Mouse (Mus musculus) kidney, embryonic 15.5 days (tissue): Measurements from ENCODE around the gene Ap5z1. TPM values are rescaled to one million over a fixed set of nuclear protein-coding genes. Genes with fewer than 3 reads are reported as not detected.

Experiments
- ATAC-seq: fragments of 200-750 bp; cut with Nextera tagmentation; replicated peaks from 2 replicates; pipeline ENCODE4 v1.8.0; 2017; ENCODE audit warnings: moderate TSS enrichment; ENCODE audit not compliant: low FRiP score
- H3K27ac ChIP-seq: fragments of 300-500 bp; sonication (generic); 2 replicates; pipeline ENCODE4 v1.5.1; 2015; ENCODE audit warnings: mild to moderate bottlenecking, inconsistent platforms
- H3K27me3 ChIP-seq: fragments of 300-500 bp; sonication (generic); 2 replicates; pipeline ENCODE4 v1.6.1; 2015; ENCODE audit warnings: inconsistent platforms
- H3K36me3 ChIP-seq: fragments of 300-500 bp; sonication (generic); 2 replicates; pipeline ENCODE4 v1.6.1; 2015; ENCODE audit warnings: inconsistent platforms
- H3K4me1 ChIP-seq: fragments of 300-500 bp; sonication (generic); 2 replicates; pipeline ENCODE4 v1.6.1; 2015; ENCODE audit warnings: inconsistent platforms
- H3K4me2 ChIP-seq: fragments of 300-500 bp; sonication (generic); 2 replicates; pipeline ENCODE4 v1.6.1; 2015; ENCODE audit warnings: moderate library complexity, mild to moderate bottlenecking, inconsistent platforms
- H3K4me3 ChIP-seq: fragments of 300-500 bp; sonication (generic); replicated peaks from 2 replicates; pipeline ENCODE4 v1.5.1; 2015; ENCODE audit warnings: mild to moderate bottlenecking, inconsistent platforms
- H3K9ac ChIP-seq: fragments of 300-500 bp; sonication (generic); 2 replicates; pipeline ENCODE4 v1.6.1; 2015; ENCODE audit warnings: mild to moderate bottlenecking, inconsistent platforms
- H3K9me3 ChIP-seq: fragments of 300-500 bp; sonication (generic); replicated peaks from 2 replicates; pipeline ENCODE4 v1.6.1; 2016; ENCODE audit warnings: inconsistent platforms
- WGBS: fragments of 180-500 bp; shearing (Covaris S2); methylation state at CpG from one replicate; pipeline ENCODE4 v1.1.7; 2015; ENCODE audit warnings: mixed read lengths; 5-methylcytosine and 5-hydroxymethylcytosine counted together
- polyA plus RNA-seq: library from polyadenylated mRNA; unstranded; fragments of >200 nt; fragmentation: Nextera tagmentation; extraction: Ambion mirVana; gene quantifications from 2 replicates; pipeline ENCODE4 v1.2.1, GENCODE M21; 2015

The Ap5z1 gene
- polyA plus RNA-seq, 1 experiment from 2014 or later: 12.9 TPM

DNA sequence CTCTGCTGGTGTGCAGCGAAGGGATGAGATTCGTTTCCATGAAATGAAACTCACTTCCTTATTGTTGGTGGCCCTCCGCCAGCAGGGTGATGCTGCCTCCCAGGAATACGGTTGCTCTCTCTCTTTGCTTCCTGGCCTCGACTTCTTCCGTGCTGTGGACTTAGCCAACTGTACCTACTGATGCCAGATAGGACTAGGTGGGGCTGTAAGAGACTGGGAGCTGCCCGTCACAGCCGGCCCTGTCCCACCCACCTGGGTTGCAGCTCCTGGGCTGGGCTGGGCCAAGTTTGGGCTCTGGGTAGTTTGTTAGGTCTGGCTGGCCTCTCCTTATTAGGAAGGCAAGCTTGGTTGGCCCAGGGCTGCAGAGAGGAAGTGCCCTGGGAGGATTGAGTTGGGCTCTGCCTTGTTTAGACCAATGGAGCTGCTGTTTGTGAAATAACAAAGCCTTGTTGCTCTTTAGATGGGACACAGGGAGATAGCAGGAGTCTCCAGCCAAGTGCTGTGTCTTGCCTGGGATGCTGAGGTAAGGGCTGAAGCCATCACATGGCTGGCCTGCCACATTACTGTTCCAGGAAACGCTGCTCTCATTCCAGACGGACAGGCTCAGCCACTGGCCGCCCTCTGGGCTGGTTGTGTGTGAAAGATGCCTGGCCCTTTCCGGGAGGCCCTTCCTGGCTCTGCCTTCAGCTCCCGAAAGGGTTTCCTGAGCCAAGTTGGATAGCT, 39.0 kb upstream of the Ap5z1 start:
- H3K27ac ChIP-seq: peak overlapping the region; percentile 93
- 38% methylated on average over 13 of the region's 13 CpGs for WGBS
- H3K4me2 ChIP-seq: peak overlapping the region; percentile 33
- H3K9me3 ChIP-seq: no peaks in the 10 kb centered on the region
- H3K9ac ChIP-seq: no peak overlapping the region; the same call in 1 of the 2 replicates
- H3K4me1 ChIP-seq: peaks cover 49% of the 10 kb centered on the region
- ATAC-seq: peak; percentile 77
- no peak overlapping the region for H3K4me3 ChIP-seq
- H3K27me3 ChIP-seq: no peaks in the 10 kb centered on the region
- peaks cover 27% of the 10 kb centered on the region for H3K36me3 ChIP-seq

DNA sequence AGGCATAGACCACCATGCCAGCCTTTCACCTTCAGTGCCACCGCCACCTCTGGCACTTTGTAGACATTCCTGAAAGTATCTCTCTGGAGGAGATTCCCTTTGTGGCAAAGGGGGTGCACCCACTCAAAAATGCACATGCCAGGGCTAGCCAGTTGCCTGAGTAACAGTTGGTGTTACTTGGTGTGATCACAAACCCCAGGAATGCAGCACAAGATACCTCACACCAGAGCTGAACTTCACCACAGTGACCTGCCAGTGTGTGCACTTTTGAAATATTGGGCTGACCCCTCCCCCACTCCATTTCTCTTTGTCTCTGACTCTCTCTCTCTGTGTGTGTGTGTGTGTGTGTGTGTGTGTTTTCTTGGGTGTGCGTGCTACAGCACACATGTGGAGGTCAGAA, 37.3 kb upstream of the Ap5z1 start:
- WGBS: 84% methylated on average over 2 of the region's 2 CpGs

DNA sequence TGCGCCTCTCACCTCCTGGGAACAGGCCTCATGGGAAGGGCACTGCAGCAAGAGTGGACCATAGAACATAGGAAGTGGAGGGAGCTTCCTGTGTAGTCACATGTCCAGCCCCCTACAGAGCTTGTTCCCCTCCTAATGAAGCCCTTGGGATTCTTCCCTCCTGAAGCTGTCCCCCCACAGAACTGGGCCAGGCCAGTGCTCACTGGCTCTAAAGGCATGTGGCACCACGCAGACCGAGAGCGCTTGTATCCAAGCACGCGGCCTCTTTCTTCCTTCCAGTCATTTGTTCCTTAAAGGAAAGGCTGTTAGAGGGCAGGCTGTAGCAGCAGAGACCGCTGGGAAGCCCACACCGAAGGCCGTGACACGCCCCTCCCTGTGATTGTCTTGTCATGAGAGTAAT, 35.9 kb upstream of the Ap5z1 start:
- no peak overlapping the region for H3K9ac ChIP-seq
- H3K27me3 ChIP-seq: no peaks in the 10 kb centered on the region
- H3K27ac ChIP-seq: peak overlapping the region; percentile 19; the same call in 1 of the 2 replicates
- H3K4me1 ChIP-seq: peaks cover 78% of the 10 kb centered on the region
- no peak for ATAC-seq
- no peaks in the 10 kb centered on the region for H3K9me3 ChIP-seq
- no peaks in the 10 kb centered on the region for H3K36me3 ChIP-seq
- WGBS: 60% methylated on average over 10 of the region's 10 CpGs
- H3K4me2 ChIP-seq: no peak overlapping the region
- H3K4me3 ChIP-seq: no peak overlapping the region

More for the DNA sequence above, 37.3 kb upstream of the Ap5z1 start:
- Histone ChIP-seq H3K36me3 (peaks cover 12% of the 10 kb centered on the region), H3K27me3 (no peaks in the 10 kb centered on the region), H3K4me2 (no peak overlapping the region), H3K9me3 (no peaks in the 10 kb centered on the region), H3K9ac (no peak overlapping the region), H3K4me1 (peaks cover 65% of the 10 kb centered on the region), H3K27ac (no peak overlapping the region), H3K4me3 (no peak overlapping the region)
- no peak for ATAC-seq

DNA sequence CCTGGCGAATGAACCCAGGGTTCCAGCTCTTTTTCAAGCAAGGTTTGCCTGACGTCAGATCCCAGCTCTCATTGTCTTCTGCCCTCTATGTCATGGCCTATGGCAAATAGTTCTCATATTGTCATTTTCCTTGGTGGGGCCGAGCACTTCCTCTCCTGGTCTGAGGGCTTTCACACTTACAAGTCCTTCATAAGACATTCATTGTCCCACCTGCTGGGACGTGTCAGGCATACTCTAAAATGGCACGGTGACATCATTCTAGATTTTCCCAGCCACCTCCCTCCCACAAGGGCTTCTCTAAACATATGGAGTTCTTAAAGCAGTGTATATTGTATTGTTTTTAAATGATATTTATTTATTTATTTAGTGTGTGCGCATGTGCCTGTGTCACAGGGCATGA, 35.1 kb upstream of the Ap5z1 start:
- 81% methylated on average over 6 of the region's 6 CpGs for WGBS
- H3K4me1 ChIP-seq: peaks cover 82% of the 10 kb centered on the region
- H3K9me3 ChIP-seq: no peaks in the 10 kb centered on the region
- no peaks in the 10 kb centered on the region for H3K27me3 ChIP-seq
- no peak overlapping the region for H3K4me3 ChIP-seq
- H3K27ac ChIP-seq: no peak overlapping the region
- no peak overlapping the region for H3K4me2 ChIP-seq
- ATAC-seq: no peak
- H3K36me3 ChIP-seq: no peaks in the 10 kb centered on the region
- H3K9ac ChIP-seq: no peak overlapping the region

DNA sequence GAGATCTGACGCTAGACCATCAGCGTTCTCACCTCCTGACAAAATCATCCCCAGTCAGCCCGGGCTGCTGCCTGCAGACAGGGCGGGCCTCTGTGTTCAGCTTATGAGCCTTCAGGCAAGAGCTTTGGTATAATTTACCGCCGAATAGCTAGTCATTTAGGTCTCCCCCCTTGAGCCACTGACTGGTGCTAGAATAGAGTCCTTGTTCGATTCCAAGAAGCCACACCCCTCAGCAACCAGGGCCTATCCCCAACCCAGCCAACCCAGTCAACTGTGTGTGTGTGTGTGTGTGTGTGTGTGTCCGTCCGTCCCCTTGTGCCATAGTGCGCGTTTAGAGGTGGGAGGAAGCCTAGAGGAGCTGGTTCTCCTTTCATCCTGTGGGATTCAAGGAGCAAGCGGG, 32.7 kb upstream of the Ap5z1 start:
- Histone ChIP-seq H3K9me3 (no peaks in the 10 kb centered on the region), H3K36me3 (peaks cover 16% of the 10 kb centered on the region), H3K4me1 (peaks cover 60% of the 10 kb centered on the region), H3K27ac (0 out of 2 replicates have a peak overlapping the region, but pooled peaks have one; percentile 37), H3K4me2 (no peak overlapping the region), H3K4me3 (no peak overlapping the region), H3K27me3 (no peaks in the 10 kb centered on the region), H3K9ac (no peak overlapping the region)
- 62% methylated on average over 12 of the region's 12 CpGs for WGBS
- no peak for ATAC-seq

DNA sequence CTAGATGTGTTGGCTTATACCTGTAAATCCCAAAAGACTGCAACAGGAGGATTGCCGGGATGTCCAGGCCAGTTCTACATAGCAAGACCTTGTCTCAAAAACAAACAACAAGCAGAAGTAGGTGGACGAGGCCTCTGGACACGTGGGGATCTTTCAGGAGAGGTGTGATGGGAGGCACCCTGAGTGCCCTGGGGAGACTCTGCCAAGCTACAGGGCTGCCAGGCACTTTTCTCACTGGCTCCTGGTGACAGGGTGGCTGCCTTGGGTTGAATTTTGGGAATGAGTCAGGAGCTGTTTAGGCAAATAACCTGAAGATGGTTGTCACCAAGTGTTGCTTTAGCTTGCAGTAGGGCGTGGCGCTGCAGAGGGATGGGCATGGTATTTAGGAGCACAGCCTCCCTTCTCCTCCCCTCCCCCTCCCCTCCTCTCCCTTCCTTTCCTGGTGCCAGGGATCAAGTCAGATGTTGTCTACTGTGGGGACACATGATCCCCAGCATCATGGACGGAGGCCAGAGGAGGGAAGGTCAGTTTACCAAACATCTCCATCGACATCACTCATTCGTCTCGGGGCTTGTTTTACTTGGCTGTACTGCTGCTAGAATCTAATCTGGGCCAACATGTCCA, 31.8 kb upstream of the Ap5z1 start:
- no peak overlapping the region for H3K9ac ChIP-seq

DNA sequence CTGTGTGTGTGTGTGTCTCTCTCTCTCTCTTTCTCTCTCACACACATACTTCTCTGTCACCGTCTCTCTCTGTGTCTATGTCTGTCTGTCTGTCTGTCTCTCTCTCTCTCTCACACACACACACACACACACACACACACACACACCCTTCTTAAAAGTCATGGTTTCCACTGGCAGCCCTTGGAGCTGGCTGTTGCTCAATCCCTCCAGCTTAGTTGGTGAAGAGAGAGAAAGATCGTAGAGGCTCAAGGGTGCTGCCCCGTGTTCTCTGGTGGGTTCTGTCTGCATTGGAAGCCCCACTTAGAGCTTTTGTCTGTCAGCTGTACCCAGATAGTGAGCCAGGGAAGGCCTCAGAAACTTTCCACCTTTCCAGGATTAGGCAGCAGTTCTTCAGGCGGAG, 31.0 kb upstream of the Ap5z1 start:
- Histone ChIP-seq H3K27me3 (no peaks in the 10 kb centered on the region), H3K4me2 (no peak overlapping the region), H3K9ac (no peak overlapping the region), H3K9me3 (no peaks in the 10 kb centered on the region), H3K27ac (peak overlapping the region; percentile 24; the same call in 1 of the 2 replicates), H3K4me1 (peaks cover 45% of the 10 kb centered on the region), H3K4me3 (no peak overlapping the region), H3K36me3 (peaks cover 25% of the 10 kb centered on the region)
- no peak for ATAC-seq
- WGBS: 75% methylated on average over 4 of the region's 4 CpGs

More for the DNA sequence above, 31.8 kb upstream of the Ap5z1 start:
- 52% methylated on average over 9 of the region's 9 CpGs for WGBS
- Histone ChIP-seq H3K4me2 (no peak overlapping the region), H3K9me3 (no peaks in the 10 kb centered on the region), H3K36me3 (peaks cover 24% of the 10 kb centered on the region), H3K4me3 (no peak overlapping the region), H3K4me1 (peaks cover 52% of the 10 kb centered on the region), H3K27ac (0 out of 2 replicates have a peak overlapping the region, but pooled peaks have one; percentile 27), H3K27me3 (no peaks in the 10 kb centered on the region)
- ATAC-seq: no peak

DNA sequence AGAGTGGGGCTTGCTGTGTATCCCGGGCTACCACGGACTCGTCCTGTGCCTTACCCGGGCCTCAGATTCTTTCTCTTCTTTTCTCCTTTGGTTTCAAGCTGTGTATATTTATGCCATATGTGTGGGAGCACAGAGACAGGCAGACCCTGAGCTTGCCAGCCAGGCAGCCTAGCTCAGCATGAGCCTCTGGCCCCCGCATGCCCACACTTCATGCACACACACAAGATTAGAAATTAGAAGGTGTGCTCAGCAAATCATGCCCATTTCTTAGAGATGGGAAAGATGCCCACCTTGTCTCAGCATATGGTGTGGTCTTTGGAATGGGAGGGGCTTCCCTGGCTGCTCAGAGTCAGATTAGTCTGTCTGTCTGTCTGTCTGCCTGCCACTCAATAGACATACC, 29.7 kb upstream of the Ap5z1 start:
- Histone ChIP-seq H3K4me2 (no peak overlapping the region), H3K27me3 (no peaks in the 10 kb centered on the region), H3K36me3 (peaks cover 36% of the 10 kb centered on the region), H3K4me1 (peaks cover 50% of the 10 kb centered on the region), H3K27ac (no peak overlapping the region), H3K9me3 (no peaks in the 10 kb centered on the region), H3K9ac (no peak overlapping the region), H3K4me3 (no peak overlapping the region)
- no peak for ATAC-seq
- 90% methylated on average over 5 of the region's 5 CpGs for WGBS

DNA sequence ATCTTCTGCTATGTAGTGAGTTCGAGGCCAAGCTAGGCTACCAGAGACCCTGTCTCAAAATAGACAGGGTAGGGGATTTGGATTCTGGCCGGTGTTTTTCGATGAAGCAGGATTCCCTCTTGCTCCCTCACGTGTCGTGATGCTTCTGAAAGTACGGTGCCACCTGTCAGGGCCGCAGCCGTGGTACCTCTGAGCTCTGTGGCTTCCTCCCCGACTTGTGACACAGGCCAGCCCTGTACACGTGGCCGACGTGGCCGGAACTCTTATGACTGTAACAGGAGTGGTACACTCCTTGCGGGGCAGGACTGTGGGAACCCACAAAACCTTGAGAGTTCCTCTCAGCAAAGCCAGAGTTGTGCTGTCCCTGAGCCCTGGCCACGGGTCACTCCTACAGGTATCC, 28.0 kb upstream of the Ap5z1 start:
- Histone ChIP-seq H3K4me1 (peaks cover 56% of the 10 kb centered on the region), H3K27me3 (no peaks in the 10 kb centered on the region), H3K9me3 (no peaks in the 10 kb centered on the region), H3K9ac (no peak overlapping the region), H3K27ac (no peak overlapping the region), H3K36me3 (peaks cover 36% of the 10 kb centered on the region), H3K4me2 (no peak overlapping the region), H3K4me3 (no peak overlapping the region)
- ATAC-seq: no peak
- WGBS: 96% methylated on average over 15 of the region's 15 CpGs

DNA sequence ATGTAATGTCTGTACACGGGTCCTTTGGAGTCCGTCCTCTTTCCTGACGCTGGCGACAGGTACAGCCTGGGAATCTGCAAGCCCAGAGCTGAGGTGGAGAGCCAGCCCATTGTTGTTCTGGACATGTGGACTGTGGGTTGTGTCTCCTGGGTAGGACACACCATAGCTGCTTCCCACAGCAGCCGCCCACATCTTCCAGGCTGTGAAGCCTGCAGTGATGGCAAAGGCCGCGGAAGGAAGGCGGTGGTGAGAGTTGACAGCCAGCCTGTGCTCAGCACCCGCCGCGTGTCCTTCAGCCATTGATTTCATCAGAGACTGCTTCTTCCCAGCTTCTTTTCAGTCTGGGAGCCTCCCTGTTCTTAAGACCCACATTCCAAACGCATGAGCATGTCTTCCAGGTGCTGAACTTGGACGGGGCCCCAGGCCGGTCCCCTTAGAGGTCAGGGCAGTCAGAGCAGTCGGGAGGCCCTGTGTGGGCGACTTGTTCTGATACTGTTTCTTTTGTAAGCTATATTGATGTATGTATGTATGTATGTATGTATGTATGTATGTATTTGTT, 25.3 kb upstream of the Ap5z1 start:
- no peak for ATAC-seq
- peaks cover 53% of the 10 kb centered on the region for H3K4me1 ChIP-seq
- H3K27me3 ChIP-seq: no peaks in the 10 kb centered on the region
- no peaks in the 10 kb centered on the region for H3K9me3 ChIP-seq
- peaks cover 36% of the 10 kb centered on the region for H3K36me3 ChIP-seq
- no peak overlapping the region for H3K4me3 ChIP-seq
- 85% methylated on average over 16 of the region's 16 CpGs for WGBS
- no peak overlapping the region for H3K4me2 ChIP-seq
- no peak overlapping the region for H3K9ac ChIP-seq
- peak overlapping the region; percentile 99 for H3K27ac ChIP-seq

DNA sequence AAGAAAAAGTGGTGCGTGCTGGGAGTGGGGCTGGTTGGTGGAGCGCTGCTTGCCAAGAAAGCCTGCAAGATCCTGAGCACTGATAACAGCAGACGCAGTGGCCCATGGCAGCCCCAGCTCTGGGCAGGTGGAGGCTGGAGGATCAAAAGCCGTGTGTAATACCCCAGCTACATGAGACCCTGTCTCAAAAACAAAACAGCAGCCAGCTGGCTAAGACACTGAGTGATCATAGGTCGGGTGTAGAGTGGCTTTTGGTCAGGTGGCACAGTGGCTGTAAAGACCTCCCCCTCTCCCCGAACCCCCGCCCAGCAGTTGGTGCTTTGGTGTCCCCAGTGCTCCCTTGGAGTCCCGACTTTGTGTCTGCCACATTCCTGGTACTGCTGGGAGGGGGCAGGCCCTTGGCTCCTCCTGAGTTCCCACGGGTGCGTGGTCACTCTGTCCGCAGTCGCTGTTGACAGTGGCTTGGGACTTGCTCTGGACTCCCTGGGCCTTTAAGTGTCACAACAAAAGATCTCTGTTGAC, 23.8 kb upstream of the Ap5z1 start:
- 3% methylated on average over 12 of the region's 12 CpGs for WGBS
- peak overlapping the region; percentile 14 for H3K9ac ChIP-seq

More for the DNA sequence above, 23.8 kb upstream of the Ap5z1 start:
- ATAC-seq: peak; percentile 37
- Histone ChIP-seq H3K27me3 (no peaks in the 10 kb centered on the region), H3K36me3 (peaks cover 31% of the 10 kb centered on the region), H3K4me3 (peak overlapping the region; percentile 36), H3K9me3 (no peaks in the 10 kb centered on the region), H3K4me1 (peaks cover 68% of the 10 kb centered on the region), H3K27ac (peak overlapping the region; percentile 99), H3K4me2 (peak overlapping the region; percentile 71)
